Mouse (Mus musculus) embryonic facial prominence, embryonic 15.5 days (tissue): Measurements from ENCODE around the gene B4galt3. TPM values are rescaled to one million over a fixed set of nuclear protein-coding genes. Genes with fewer than 3 reads are reported as not detected.
"Not testable (repeated sequence)": the region's sequence is repeated elsewhere in the genome, so short reads cannot be mapped to it uniquely, and the experiment has no call there.

ENCODE experiments used
- ATAC-seq: fragments of 200-750 bp; cut with Nextera tagmentation; 2 replicates; pipeline ENCODE4 v1.8.0; 2017; ENCODE audit warnings: low read depth, moderate TSS enrichment; ENCODE audit not compliant: insufficient number of reproducible peaks, low FRiP score, low TSS enrichment
- H3K27ac ChIP-seq: fragments of 300-500 bp; sonication (generic); replicated peaks from 2 replicates; pipeline ENCODE4 v1.5.1; 2015; ENCODE audit warnings: mild to moderate bottlenecking, inconsistent platforms
- H3K27me3 ChIP-seq: fragments of 300-500 bp; sonication (generic); 2 replicates; pipeline ENCODE4 v1.6.1; 2015; ENCODE audit warnings: inconsistent platforms
- H3K36me3 ChIP-seq: fragments of 300-500 bp; sonication (generic); 2 replicates; pipeline ENCODE4 v1.6.1; 2015; ENCODE audit warnings: mild to moderate bottlenecking, inconsistent platforms
- H3K4me1 ChIP-seq: fragments of 300-500 bp; sonication (generic); 2 replicates; pipeline ENCODE4 v1.6.1; 2015; ENCODE audit warnings: inconsistent platforms
- H3K4me2 ChIP-seq: fragments of 300-500 bp; sonication (generic); replicated peaks from 2 replicates; pipeline ENCODE4 v1.6.1; 2015; ENCODE audit warnings: mild to moderate bottlenecking, inconsistent platforms
- H3K4me3 ChIP-seq: fragments of 300-500 bp; sonication (generic); replicated peaks from 2 replicates; pipeline ENCODE4 v1.5.1; 2015; ENCODE audit warnings: mild to moderate bottlenecking, inconsistent platforms
- H3K9ac ChIP-seq: fragments of 300-500 bp; sonication (generic); 2 replicates; pipeline ENCODE4 v1.6.1; 2015; ENCODE audit warnings: inconsistent platforms
- H3K9me3 ChIP-seq: fragments of 300-500 bp; sonication (generic); replicated peaks from 2 replicates; pipeline ENCODE4 v1.6.1; 2016; ENCODE audit warnings: inconsistent platforms
- WGBS: fragments of 180-500 bp; shearing (Covaris S2); methylation state at CpG from one replicate; pipeline ENCODE4 v1.1.7; 2015; 5-methylcytosine and 5-hydroxymethylcytosine counted together
- polyA plus RNA-seq: library from polyadenylated mRNA; unstranded; fragments of >200 nt; fragmentation: Nextera tagmentation; extraction: Ambion mirVana; gene quantifications from 2 replicates; pipeline ENCODE4 v1.2.1, GENCODE M21; 2015

Gene B4galt3
- polyA plus RNA-seq, 1 experiment from 2014 or later: 86.7 TPM

- peaks cover 11% of the 10 kb centered on the region for H3K4me1 ChIP-seq
- H3K9me3 ChIP-seq, ATAC-seq, H3K4me3 ChIP-seq, H3K4me2 ChIP-seq, H3K27ac ChIP-seq, H3K27me3 ChIP-seq, H3K9ac ChIP-seq: not testable (repeated sequence)
- 83% methylated on average over 12 of the region's 12 CpGs for WGBS
- peaks cover 76% of the 10 kb centered on the region for H3K36me3 ChIP-seq
Observed at GRCm38 (mm10) chr1:171241952-171242351, 28.2 kb upstream of the B4galt3 start.

- Histone ChIP-seq H3K27me3 (no peaks in the 10 kb centered on the region), H3K9ac (no peak overlapping the region), H3K36me3 (peaks cover 43% of the 10 kb centered on the region), H3K4me1 (peaks cover 42% of the 10 kb centered on the region), H3K4me2 (no peak overlapping the region; the same call in 1 of the 2 replicates), H3K27ac (no peak overlapping the region), H3K4me3 (no peak overlapping the region), H3K9me3 (no peaks in the 10 kb centered on the region)
- no peak for ATAC-seq
- WGBS: 55% methylated on average over 8 of the region's 8 CpGs
Observed at GRCm38 (mm10) chr1:171245353-171245752, 24.8 kb upstream of the B4galt3 start.

- H3K9ac ChIP-seq: peak overlapping the region; percentile 63
- no peaks in the 10 kb centered on the region for H3K9me3 ChIP-seq
- H3K27ac ChIP-seq: peak overlapping the region; percentile 97
- peaks cover 57% of the 10 kb centered on the region for H3K4me1 ChIP-seq
- WGBS: under 1% methylated on average over 41 of the region's 41 CpGs
- ATAC-seq: peak; percentile 87
- peaks cover 29% of the 10 kb centered on the region for H3K36me3 ChIP-seq
- peak overlapping the region; percentile 59 for H3K4me3 ChIP-seq
- H3K27me3 ChIP-seq: no peaks in the 10 kb centered on the region
- H3K4me2 ChIP-seq: peak overlapping the region; percentile 67
Observed at GRCm38 (mm10) chr1:171246709-171247452, 23.2 kb upstream of the B4galt3 start.

GRCm38 (mm10) chr1:171247453-171247841 is 22.7 kb upstream of the B4galt3 start:
- no peak for ATAC-seq
- Histone ChIP-seq H3K9me3 (no peaks in the 10 kb centered on the region), H3K27ac (peak overlapping the region; percentile 97), H3K9ac (no peak overlapping the region), H3K4me2 (peak overlapping the region; percentile 67), H3K36me3 (peaks cover 23% of the 10 kb centered on the region), H3K27me3 (no peaks in the 10 kb centered on the region), H3K4me1 (peaks cover 63% of the 10 kb centered on the region), H3K4me3 (peak overlapping the region; percentile 59)
- 7% methylated on average over 13 of the region's 13 CpGs for WGBS

GRCm38 (mm10) chr1:171247916-171248315 is 22.2 kb upstream of the B4galt3 start:
- Histone ChIP-seq H3K36me3 (peaks cover 18% of the 10 kb centered on the region), H3K4me2 (peak overlapping the region; percentile 67), H3K9ac (no peak overlapping the region), H3K27ac (peak overlapping the region; percentile 97), H3K9me3 (no peaks in the 10 kb centered on the region), H3K4me3 (peak overlapping the region; percentile 59), H3K4me1 (peaks cover 68% of the 10 kb centered on the region), H3K27me3 (no peaks in the 10 kb centered on the region)
- ATAC-seq: no peak
- WGBS: 10% methylated on average over 4 of the region's 4 CpGs

- no peak overlapping the region for H3K4me2 ChIP-seq
- peaks cover 13% of the 10 kb centered on the region for H3K36me3 ChIP-seq
- no peaks in the 10 kb centered on the region for H3K27me3 ChIP-seq
- H3K9me3 ChIP-seq: no peaks in the 10 kb centered on the region
- H3K27ac ChIP-seq: peak overlapping the region; percentile 97
- 40% methylated on average over 3 of the region's 3 CpGs for WGBS
- no peak for ATAC-seq
- peaks cover 74% of the 10 kb centered on the region for H3K4me1 ChIP-seq
- no peak overlapping the region for H3K9ac ChIP-seq
- H3K4me3 ChIP-seq: no peak overlapping the region
Observed at GRCm38 (mm10) chr1:171248386-171249226, 21.5 kb upstream of the B4galt3 start.

GRCm38 (mm10) chr1:171249913-171250600 is 20.1 kb upstream of the B4galt3 start, which contains the start of gene Adamts4:
Gene Adamts4, plus strand, starts transcription at chr1:171250421.
- H3K4me2 ChIP-seq: peak within 1 kb of the TSS; percentile 74
- H3K9ac ChIP-seq: peak within 1 kb of the TSS; percentile 31
- ATAC-seq: no peak
- no peaks in the 10 kb centered on the region for H3K27me3 ChIP-seq
- H3K27ac ChIP-seq: peak within 1 kb of the TSS; percentile 97
- H3K36me3 ChIP-seq: peaks cover 16% of the 10 kb centered on the region
- H3K9me3 ChIP-seq: no peaks in the 10 kb centered on the region
- peak within 1 kb of the TSS; percentile 50 for H3K4me3 ChIP-seq
- peaks cover 79% of the 10 kb centered on the region for H3K4me1 ChIP-seq
- WGBS: 11% methylated on average over 5 of the region's 5 CpGs

GRCm38 (mm10) chr1:171250680-171251593 is 19.2 kb upstream of the B4galt3 start, which contains the start of gene Ndufs2:
Gene Ndufs2, minus strand, starts transcription at chr1:171251388.
- Histone ChIP-seq H3K27ac (peak within 1 kb of the TSS; percentile 97), H3K4me3 (peak within 1 kb of the TSS; percentile 50), H3K27me3 (no peaks in the 10 kb centered on the region), H3K36me3 (peaks cover 17% of the 10 kb centered on the region), H3K9me3 (no peaks in the 10 kb centered on the region), H3K4me2 (peak within 1 kb of the TSS; percentile 74), H3K9ac (peak within 1 kb of the TSS; percentile 31), H3K4me1 (peaks cover 73% of the 10 kb centered on the region)
- WGBS: 8% methylated on average over 26 of the region's 26 CpGs
- ATAC-seq: 0 out of 2 replicates have a peak, but pooled peaks have one; percentile 13

- Histone ChIP-seq H3K27ac (peak overlapping the region; percentile 97), H3K9me3 (no peaks in the 10 kb centered on the region), H3K9ac (peak overlapping the region; percentile 31), H3K36me3 (peaks cover 25% of the 10 kb centered on the region), H3K27me3 (no peaks in the 10 kb centered on the region), H3K4me1 (peaks cover 70% of the 10 kb centered on the region), H3K4me3 (peak overlapping the region; percentile 50), H3K4me2 (peak overlapping the region; percentile 74)
- ATAC-seq: peak; percentile 77
- 3% methylated on average over 13 of the region's 13 CpGs for WGBS
Observed at GRCm38 (mm10) chr1:171251594-171252324, 18.4 kb upstream of the B4galt3 start.

GRCm38 (mm10) chr1:171252415-171252814 is 17.7 kb upstream of the B4galt3 start:
- Histone ChIP-seq H3K27me3 (no peaks in the 10 kb centered on the region), H3K4me2 (peak overlapping the region; percentile 74), H3K36me3 (peaks cover 26% of the 10 kb centered on the region), H3K9ac (peak overlapping the region; percentile 21), H3K9me3 (no peaks in the 10 kb centered on the region), H3K4me1 (peaks cover 68% of the 10 kb centered on the region), H3K27ac (peak overlapping the region; percentile 97), H3K4me3 (peak overlapping the region; percentile 50)
- ATAC-seq: no peak
- WGBS: 32% methylated on average over 17 of the region's 17 CpGs
